Mouse (Mus musculus) urinary bladder, postnatal 36 days (tissue): Measurements from ENCODE around the gene Fads3.

ENCODE experiments used
- DNase-seq, 2 experiments: peaks; one replicate each; pipeline ENCODE4 v3.0.0; 2022; ENCODE audit warnings: low spot score in 2 of 2, mixed read lengths in 1 of 2

Gene Fads3

GRCm38 (mm10) chr19:10052698-10053097 lies 11.3 kb downstream of the Fads3 start:
- no peak for DNase-seq

GRCm38 (mm10) chr19:10053692-10054260 lies 12.4 kb downstream of the Fads3 start:
- no peak for DNase-seq

GRCm38 (mm10) chr19:10054361-10055075 lies 13.1 kb downstream of the Fads3 start:
- DNase-seq = no peak

GRCm38 (mm10) chr19:10055261-10055660 lies 13.9 kb downstream of the Fads3 start:
- no peak for DNase-seq

GRCm38 (mm10) chr19:10055783-10056660 lies 14.7 kb downstream of the Fads3 start:
- no peak for DNase-seq

- no peak for DNase-seq
Measured at GRCm38 (mm10) chr19:10056686-10057085, 15.3 kb downstream of the Fads3 start.

GRCm38 (mm10) chr19:10057486-10058351 lies 16.4 kb downstream of the Fads3 start:
- DNase-seq = no peak

GRCm38 (mm10) chr19:10058352-10058825 lies 17.0 kb downstream of the Fads3 start:
- no peak for DNase-seq

GRCm38 (mm10) chr19:10058876-10059427 lies 17.6 kb downstream of the Fads3 start:
- DNase-seq = no peak

- peak; percentile 67 to 80 for DNase-seq
Measured at GRCm38 (mm10) chr19:10059911-10060567, 18.7 kb downstream of the Fads3 start.

- DNase-seq = no peak
Measured at GRCm38 (mm10) chr19:10060783-10061590, 19.6 kb downstream of the Fads3 start.

- DNase-seq = no peak
Measured at GRCm38 (mm10) chr19:10061624-10062023, 20.3 kb downstream of the Fads3 start.

- no peak for DNase-seq
Measured at GRCm38 (mm10) chr19:10062292-10062691, 20.9 kb downstream of the Fads3 start.

GRCm38 (mm10) chr19:10062862-10063261 lies 21.5 kb downstream of the Fads3 start:
- DNase-seq = no peak

- no peak for DNase-seq
Measured at GRCm38 (mm10) chr19:10064173-10065012, 23.0 kb downstream of the Fads3 start.

- no peak for DNase-seq
Measured at GRCm38 (mm10) chr19:10065465-10066188, 24.3 kb downstream of the Fads3 start.

- no peak for DNase-seq
Measured at GRCm38 (mm10) chr19:10066189-10066500, 24.8 kb downstream of the Fads3 start.

- DNase-seq = no peak
Measured at GRCm38 (mm10) chr19:10066502-10066901, 25.1 kb downstream of the Fads3 start.
